In genomic region chr16:27978730-27979440, GRCm38 (mm10) we compare ENCODE assay signal across 25 mouse cellular contexts.
DNase-seq lines count a peak whose midpoint lies in the region; TF ChIP-seq lines count a peak whose summit lies in the region.
"Had no signal": no experiment of that assay in that cellular context is flagged by ENCODE, and none has a peak within 500 bp of the region (broad histone marks: within the 10 kb centered on the region; RNA-seq: fewer than 3 reads in every experiment).

No protein-coding gene starts in this region.

- H3K4me3 ChIP-seq in embryonic fibroblast, embryonic 13.5 days (ENCODE audit: insufficient read depth, low read length), result no peak overlapping the region
- no peak overlapping the region for H3K4me3 ChIP-seq in embryonic facial prominence, embryonic 10.5 days
- H3K4me3 ChIP-seq: forebrain, embryonic 10.5 days; hindbrain, embryonic 12.5 days; left cerebral cortex, adult 2 months; limb, embryonic 10.5 days; liver, embryonic 15.5 days; lung, embryonic 15.5 days; megakaryocyte, embryonic 14.5 days; neural tube, embryonic 12.5 days had no signal

- WGBS in embryonic facial prominence, embryonic 10.5 days, result 89% methylated on average over 4 of the region's 4 CpGs

- TF ChIP-seq CTCF in embryonic fibroblast, embryonic 13.5 days (IDR thresholded peaks at IDR 0.05; ENCODE audit: borderline replicate concordance, insufficient read depth, low read length), result no peak

- no peaks in the 10 kb centered on the region for H3K27me3 ChIP-seq in embryonic facial prominence, embryonic 10.5 days (replicated peaks; ENCODE audit: low read depth, poor library complexity, severe bottlenecking)
- H3K27me3 ChIP-seq: hindbrain, embryonic 12.5 days; liver, embryonic 15.5 days; lung, embryonic 15.5 days; megakaryocyte, embryonic 14.5 days; neural tube, embryonic 12.5 days had no signal

- no peaks in the 10 kb centered on the region for H3K9me3 ChIP-seq in embryonic facial prominence, embryonic 10.5 days
- H3K9me3 ChIP-seq: forebrain, embryonic 10.5 days; hindbrain, embryonic 12.5 days; limb, embryonic 10.5 days; liver, embryonic 15.5 days; lung, embryonic 15.5 days; megakaryocyte, embryonic 14.5 days; neural tube, embryonic 12.5 days had no signal

- peak; percentile 83 to 90 for DNase-seq in adrenal gland, adult (ENCODE audit: inconsistent age in 2 of 2, low spot score in 1 of 2)
- no peak for DNase-seq in adrenal gland, postnatal 4 days (ENCODE audit: low spot score in 2 of 2)
- peak; percentile 70 to 74 for DNase-seq in adrenal gland, postnatal 36 days
- peak; percentile 20 for DNase-seq in cerebellum, adult 9-10 months
- DNase-seq in gastrocnemius, postnatal 10 days, result no peak
- no peak for DNase-seq in embryonic facial prominence, embryonic 10.5 days (ENCODE audit: low spot score)
- DNase-seq in thymus, postnatal 36 days, result no peak
- DNase-seq: kidney, adult 2 months; layer of hippocampus, adult 9-11 months; liver; lung, postnatal 36 days; midbrain, embryonic 14.5 days; right cerebral cortex, adult 18-20 months; thymus, adult 18-20 months; thymus, postnatal 4 days had no signal

- H3K4me1 ChIP-seq in embryonic fibroblast, embryonic 13.5 days (ENCODE audit: control insufficient read depth, insufficient read depth, low read length), result no peaks in the 10 kb centered on the region
- H3K4me1 ChIP-seq in embryonic facial prominence, embryonic 10.5 days, result no peaks in the 10 kb centered on the region
- H3K4me1 ChIP-seq: forebrain, embryonic 10.5 days; hindbrain, embryonic 12.5 days; limb, embryonic 10.5 days; liver, embryonic 15.5 days; lung, embryonic 15.5 days; megakaryocyte, embryonic 14.5 days; neural tube, embryonic 12.5 days had no signal

- TF ChIP-seq POLR2A in embryonic fibroblast, embryonic 13.5 days (IDR thresholded peaks at IDR 0.05; ENCODE audit: low read depth, low read length), result no peak

- no peaks in the 10 kb centered on the region for H3K36me3 ChIP-seq in embryonic facial prominence, embryonic 10.5 days (replicated peaks)
- H3K36me3 ChIP-seq: forebrain, embryonic 10.5 days; hindbrain, embryonic 12.5 days; limb, embryonic 10.5 days; liver, embryonic 15.5 days; lung, embryonic 15.5 days; neural tube, embryonic 12.5 days had no signal

- H3K27ac ChIP-seq in embryonic fibroblast, embryonic 13.5 days (ENCODE audit: insufficient read depth, low read length), result peak overlapping the region; percentile 52; the same call in 1 of the 2 replicates
- no peak overlapping the region for H3K27ac ChIP-seq in embryonic facial prominence, embryonic 10.5 days (replicated peaks)
- H3K27ac ChIP-seq: forebrain, embryonic 10.5 days; hindbrain, embryonic 12.5 days; kidney, postnatal 0 days; left cerebral cortex, adult 2 months; limb, embryonic 10.5 days; liver, embryonic 15.5 days; lung, embryonic 15.5 days; neural tube, embryonic 12.5 days had no signal

Comparison
In these comparisons a context has a peak if more than half of its experiments do, and no peak if none do; other contexts are left out.
1. DNase-seq: peak in adrenal gland, adult (2 of 2), adrenal gland, postnatal 36 days (2 of 2) and cerebellum, adult 9-10 months (single experiment); none in adrenal gland, postnatal 4 days (0 of 2), gastrocnemius, postnatal 10 days (single experiment), embryonic facial prominence, embryonic 10.5 days (single experiment) and thymus, postnatal 36 days (0 of 2).